Mouse (Mus musculus) embryo, embryonic 9.5 days (tissue): ENCODE measurements around the gene Rfx7.
"Not testable (repeated sequence)": the region's sequence is repeated elsewhere in the genome, so short reads cannot be mapped to it uniquely, and the experiment has no call there.

Experiments
- DNase-seq: peaks from one replicate; pipeline ENCODE4 v3.0.0-alpha.2; 2017; ENCODE audit errors: extremely low spot score

Gene Rfx7

GRCm38 (mm10) chr9:72663534-72663918 lies 131.5 kb downstream of the Rfx7 start:
- DNase-seq = no peak

GRCm38 (mm10) chr9:72664409-72665351 lies 132.6 kb downstream of the Rfx7 start:
- no peak for DNase-seq

- peak; percentile 59 for DNase-seq
Observed at GRCm38 (mm10) chr9:72665517-72665916, 133.5 kb downstream of the Rfx7 start.

- not testable (repeated sequence) for DNase-seq
Observed at GRCm38 (mm10) chr9:72666352-72667021, 134.4 kb downstream of the Rfx7 start.

GRCm38 (mm10) chr9:72667126-72667525 lies 135.1 kb downstream of the Rfx7 start:
- DNase-seq = no peak

GRCm38 (mm10) chr9:72669383-72669782 lies 137.3 kb downstream of the Rfx7 start:
- DNase-seq = no peak

- peak; percentile 74 for DNase-seq
Observed at GRCm38 (mm10) chr9:72672361-72672760, 140.3 kb downstream of the Rfx7 start.
